Mouse (Mus musculus): ENCODE results near the gene Crxos. TPM values are rescaled to one million over a fixed set of nuclear protein-coding genes. Genes with fewer than 3 reads are reported as not detected.

The Crxos gene
- polyA plus RNA-seq, 1 experiment from 2014 or later = not detected

DNA sequence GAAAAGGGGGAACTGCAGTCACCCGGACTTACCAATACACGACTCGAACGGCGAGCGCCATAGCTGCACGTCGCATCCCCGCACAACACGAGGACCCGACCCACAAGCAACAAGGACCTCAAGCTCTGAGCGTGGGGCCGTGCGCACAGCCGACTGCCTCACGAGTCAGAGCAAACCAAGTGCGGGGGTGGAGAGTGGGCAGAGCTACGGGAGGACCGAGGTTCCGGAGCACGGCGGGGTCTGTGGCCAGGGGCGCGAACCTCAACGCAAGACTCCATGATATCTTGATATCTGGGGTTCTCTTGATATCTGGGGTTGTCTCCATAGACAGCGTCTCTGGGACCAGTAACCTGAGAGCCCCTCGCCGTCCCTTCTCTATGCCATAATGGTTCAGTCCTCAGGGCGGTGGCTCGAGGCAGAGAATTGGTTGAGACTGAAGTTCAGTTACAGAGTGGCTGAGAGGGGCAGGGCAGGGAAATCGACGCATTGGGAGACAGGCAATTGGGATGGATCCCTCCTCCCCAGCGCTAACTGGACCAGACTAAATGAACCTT lies 39.9 kb downstream of the Crxos start, which contains the start of gene Selenow:
Gene Selenow (minus strand): TSS at position 183 of the 554 bp plus-strand sequence.
- peak; percentile 92 for ATAC-seq (ENCODE audit: insufficient number of reproducible peaks, insufficient read depth, low FRiP score, low TSS enrichment)
- peaks cover 28% of the 10 kb centered on the region for H3K36me3 ChIP-seq
- no peaks in the 10 kb centered on the region for H3K27me3 ChIP-seq
- H3K9me3 ChIP-seq = no peaks in the 10 kb centered on the region
- peak within 1 kb of the TSS; percentile 69 for H3K4me3 ChIP-seq
- H3K27ac ChIP-seq = peak within 1 kb of the TSS; percentile 88
- peak within 1 kb of the TSS; percentile 82 for H3K4me2 ChIP-seq (replicated peaks)
- peak within 1 kb of the TSS; percentile 68 for H3K9ac ChIP-seq
- WGBS = under 1% methylated on average over 33 of the region's 33 CpGs
- H3K4me1 ChIP-seq = peaks cover 15% of the 10 kb centered on the region

DNA sequence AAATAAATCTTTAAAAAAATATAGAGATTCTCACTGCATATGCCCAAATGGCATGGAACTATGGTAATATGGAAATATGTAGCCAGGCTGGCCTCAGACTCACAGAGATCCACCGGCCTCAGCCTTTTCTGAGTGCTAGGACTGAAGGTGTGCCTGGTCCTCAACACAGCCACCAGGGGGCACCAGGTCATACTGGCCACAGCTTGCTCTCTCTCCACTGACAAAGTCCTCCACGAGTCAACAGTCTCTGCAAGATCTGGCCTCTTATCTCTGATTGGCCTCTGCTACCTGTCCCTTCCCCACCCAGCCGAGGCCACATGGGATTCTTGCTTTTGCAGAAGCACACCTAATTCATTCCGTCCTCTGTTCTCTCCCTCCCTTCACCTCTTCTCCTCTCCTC lies 47.5 kb downstream of the Crxos start:
- H3K9ac ChIP-seq = no peak overlapping the region
- H3K9me3 ChIP-seq = 0 out of 2 replicates have a peak, but pooled peaks cover under 1% of the 10 kb centered on the region
- no peaks in the 10 kb centered on the region for H3K4me1 ChIP-seq
- no peak overlapping the region for H3K27ac ChIP-seq
- no peaks in the 10 kb centered on the region for H3K36me3 ChIP-seq
- WGBS = 39% methylated on average over 4 of the region's 4 CpGs
- H3K4me3 ChIP-seq = no peak overlapping the region
- H3K27me3 ChIP-seq = no peaks in the 10 kb centered on the region
- ATAC-seq (ENCODE audit: insufficient number of reproducible peaks, insufficient read depth, low FRiP score, low TSS enrichment) = peak; percentile 47; the same call in 1 of the 2 replicates
- no peak overlapping the region for H3K4me2 ChIP-seq (replicated peaks)

DNA sequence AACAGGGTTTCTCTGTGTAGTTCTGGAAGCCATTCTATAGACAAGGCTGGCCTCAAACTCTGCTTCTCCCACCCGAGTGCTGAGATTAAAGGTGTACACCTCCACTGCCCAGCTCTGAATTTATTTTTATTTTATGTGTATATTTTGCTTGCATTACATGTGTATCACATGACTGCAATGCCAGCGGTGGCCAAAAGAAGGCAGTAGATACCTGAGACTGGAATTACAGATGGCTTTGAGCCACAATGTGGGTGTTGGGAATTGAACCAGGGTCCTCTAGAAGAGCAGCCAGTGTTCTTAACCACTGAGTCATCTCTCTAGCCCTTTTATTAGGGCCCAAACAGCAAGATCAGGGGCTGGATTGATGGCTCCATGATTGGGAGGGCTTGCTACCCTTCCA lies 48.1 kb downstream of the Crxos start:
- Histone ChIP-seq H3K36me3 (peaks cover 5% of the 10 kb centered on the region; the same call in 1 of the 2 replicates), H3K4me3 (no peak overlapping the region), H3K4me2 (replicated peaks) (no peak overlapping the region), H3K9ac (no peak overlapping the region), H3K9me3 (0 out of 2 replicates have a peak, but pooled peaks cover 2% of the 10 kb centered on the region), H3K27ac (no peak overlapping the region), H3K27me3 (no peaks in the 10 kb centered on the region), H3K4me1 (no peaks in the 10 kb centered on the region)
- ATAC-seq (ENCODE audit: insufficient number of reproducible peaks, insufficient read depth, low FRiP score, low TSS enrichment) = no peak
- 54% methylated on average over 2 of the region's 2 CpGs for WGBS

DNA sequence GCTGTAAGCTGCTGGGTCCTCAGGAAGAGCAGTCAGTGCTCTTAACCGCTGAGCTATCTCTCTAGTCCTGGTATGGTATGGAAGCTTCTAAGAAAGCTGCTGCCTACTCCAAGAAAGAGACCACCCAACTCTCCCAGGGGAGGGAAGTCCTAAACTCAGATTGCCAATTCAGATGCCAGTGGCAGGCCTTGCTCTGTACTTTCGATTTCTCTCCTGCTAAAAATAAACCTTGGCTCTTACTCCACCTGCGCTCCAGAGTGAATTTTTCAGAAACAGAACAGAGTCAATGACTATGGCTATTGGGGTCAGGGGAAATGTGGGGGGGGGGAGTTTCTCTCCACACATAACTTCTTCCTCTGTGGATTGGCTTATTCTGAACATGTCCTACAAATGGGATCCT lies 49.2 kb downstream of the Crxos start:
- no peak overlapping the region for H3K4me3 ChIP-seq
- 0 out of 2 replicates have a peak, but pooled peaks cover 2% of the 10 kb centered on the region for H3K9me3 ChIP-seq
- no peaks in the 10 kb centered on the region for H3K27me3 ChIP-seq
- no peak overlapping the region for H3K27ac ChIP-seq
- H3K4me1 ChIP-seq = no peaks in the 10 kb centered on the region
- no peak overlapping the region for H3K4me2 ChIP-seq (replicated peaks)
- no peak for ATAC-seq (ENCODE audit: insufficient number of reproducible peaks, insufficient read depth, low FRiP score, low TSS enrichment)
- 85% methylated on average over 3 of the region's 3 CpGs for WGBS
- peaks cover 16% of the 10 kb centered on the region for H3K36me3 ChIP-seq
- no peak overlapping the region for H3K9ac ChIP-seq

DNA sequence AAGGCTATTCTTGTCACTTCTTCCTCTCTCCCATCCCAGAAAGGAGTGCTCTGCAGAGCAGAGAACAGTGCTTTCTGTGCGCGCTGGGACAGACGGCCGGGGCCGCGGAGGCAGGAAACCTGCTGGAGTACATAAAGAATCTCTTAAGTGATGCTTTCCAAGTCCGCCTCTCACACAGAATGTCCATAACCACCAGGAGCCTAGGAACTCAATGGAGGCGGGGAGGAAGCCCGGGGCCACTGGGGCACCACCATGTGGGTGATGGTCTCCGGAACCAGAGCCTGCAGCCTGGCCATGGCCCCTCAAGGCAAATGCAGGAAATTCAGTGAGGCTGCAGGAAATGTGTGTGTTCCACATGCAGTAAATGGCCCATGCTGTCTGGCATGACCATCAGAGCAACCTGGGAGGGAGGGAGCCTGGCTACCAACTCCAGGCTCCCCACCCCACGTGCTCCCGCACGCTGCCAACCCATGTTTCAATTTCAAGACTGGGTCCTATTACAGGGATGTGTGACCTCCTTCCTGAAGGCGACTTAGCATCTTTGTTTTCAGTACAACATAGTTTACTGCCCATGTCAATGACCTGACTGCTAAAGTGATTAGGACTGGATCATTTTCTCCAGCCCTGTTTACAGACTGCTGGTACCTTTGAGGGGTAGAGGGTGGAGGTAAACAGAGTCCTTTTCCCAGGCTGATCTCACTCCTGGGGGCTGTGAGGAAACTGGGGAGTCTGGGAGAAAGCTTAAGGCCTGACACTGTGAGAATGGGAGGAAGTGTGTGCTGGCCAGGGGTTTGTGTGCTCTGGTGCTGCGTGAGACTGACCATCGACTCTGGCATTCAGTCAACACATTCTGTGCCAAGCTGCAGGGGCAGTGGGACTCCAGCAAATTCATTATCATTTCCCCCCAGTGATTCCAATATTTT lies 51.3 kb downstream of the Crxos start:
- no peak overlapping the region for H3K4me2 ChIP-seq (replicated peaks)
- H3K9me3 ChIP-seq = 0 out of 2 replicates have a peak, but pooled peaks cover 2% of the 10 kb centered on the region
- peaks cover 37% of the 10 kb centered on the region for H3K36me3 ChIP-seq
- no peaks in the 10 kb centered on the region for H3K27me3 ChIP-seq
- no peaks in the 10 kb centered on the region for H3K4me1 ChIP-seq
- 47% methylated on average over 16 of the region's 16 CpGs for WGBS
- H3K27ac ChIP-seq = no peak overlapping the region
- H3K4me3 ChIP-seq = no peak overlapping the region
- H3K9ac ChIP-seq = no peak overlapping the region
- no peak for ATAC-seq (ENCODE audit: insufficient number of reproducible peaks, insufficient read depth, low FRiP score, low TSS enrichment)

DNA sequence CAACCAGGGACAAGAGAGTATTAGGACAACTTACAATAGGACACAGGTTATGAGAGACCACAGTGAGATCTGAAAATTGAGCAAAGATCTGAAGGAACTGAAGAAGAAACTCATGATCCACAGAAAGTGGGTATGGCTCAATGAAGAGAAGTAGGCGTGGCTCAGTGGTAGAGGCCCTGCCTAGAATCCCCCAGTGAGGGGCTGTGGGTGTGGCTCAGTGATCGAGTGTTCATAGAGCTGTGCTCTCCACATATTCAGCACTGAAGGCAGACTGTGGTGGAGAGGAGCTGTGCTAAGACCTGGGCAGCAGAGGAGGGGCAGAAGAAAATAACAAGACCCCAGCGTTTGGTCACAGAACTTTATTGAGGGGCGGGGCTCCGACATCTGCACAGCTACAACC lies 55.1 kb downstream of the Crxos start:
- no peak for ATAC-seq (ENCODE audit: insufficient number of reproducible peaks, insufficient read depth, low FRiP score, low TSS enrichment)

DNA sequence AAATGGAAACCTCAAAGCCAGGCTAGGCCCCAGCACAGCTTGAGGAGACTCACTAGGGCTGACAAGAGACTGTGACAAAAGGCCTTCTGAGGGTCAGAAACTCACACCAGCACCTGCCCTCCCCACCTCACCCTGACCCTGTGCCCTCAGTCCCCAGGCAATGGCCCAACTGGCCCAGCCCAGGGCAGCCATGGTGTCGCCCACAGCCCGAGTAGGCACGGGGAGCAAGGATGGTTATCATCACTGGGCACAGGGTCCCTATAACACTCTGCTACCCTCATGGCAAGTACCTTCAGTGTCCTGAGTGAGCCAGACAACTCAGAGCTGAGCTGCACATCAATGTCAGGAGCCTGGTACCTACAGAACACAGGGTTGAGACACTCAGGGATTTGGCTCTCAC lies 56.2 kb downstream of the Crxos start:
- H3K9me3 ChIP-seq = 0 out of 2 replicates have a peak, but pooled peaks cover 2% of the 10 kb centered on the region
- H3K9ac ChIP-seq = no peak overlapping the region
- no peak overlapping the region for H3K27ac ChIP-seq
- H3K4me1 ChIP-seq = no peaks in the 10 kb centered on the region
- 93% methylated on average over 3 of the region's 3 CpGs for WGBS
- H3K4me2 ChIP-seq (replicated peaks) = no peak overlapping the region
- no peaks in the 10 kb centered on the region for H3K27me3 ChIP-seq
- ATAC-seq (ENCODE audit: insufficient number of reproducible peaks, insufficient read depth, low FRiP score, low TSS enrichment) = no peak
- peaks cover 86% of the 10 kb centered on the region for H3K36me3 ChIP-seq
- H3K4me3 ChIP-seq = no peak overlapping the region

More for the DNA sequence above, 55.1 kb downstream of the Crxos start:
- Histone ChIP-seq H3K4me3 (no peak overlapping the region), H3K9me3 (0 out of 2 replicates have a peak, but pooled peaks cover 2% of the 10 kb centered on the region), H3K4me2 (replicated peaks) (no peak overlapping the region), H3K27ac (no peak overlapping the region), H3K27me3 (no peaks in the 10 kb centered on the region), H3K36me3 (peaks cover 75% of the 10 kb centered on the region), H3K4me1 (no peaks in the 10 kb centered on the region), H3K9ac (no peak overlapping the region)
- 91% methylated on average over 5 of the region's 5 CpGs for WGBS

DNA sequence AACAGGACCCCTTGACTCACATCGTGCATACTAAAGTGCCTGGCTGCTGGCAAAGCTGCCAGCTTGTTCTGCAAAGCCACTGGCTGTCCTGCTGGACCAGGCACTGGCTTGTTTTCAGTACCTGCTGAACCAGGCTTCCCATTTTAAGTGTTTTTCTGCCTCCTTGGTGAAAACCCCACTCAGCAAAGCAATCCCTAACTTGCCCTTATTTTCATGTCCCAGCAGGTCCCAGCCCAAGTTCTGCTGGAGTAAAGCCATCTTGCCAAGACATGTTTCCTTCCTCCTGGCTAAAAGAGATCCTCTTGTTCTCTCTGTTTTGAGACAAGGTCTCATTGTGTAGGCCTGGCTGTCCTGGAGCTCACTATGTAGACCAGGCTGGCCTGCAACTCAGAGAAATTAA lies 61.9 kb downstream of the Crxos start:
- Histone ChIP-seq H3K4me3 (peak overlapping the region; percentile 67; the same call in 1 of the 2 replicates), H3K4me2 (replicated peaks) (peak overlapping the region; percentile 91), H3K9ac (no peak overlapping the region), H3K9me3 (no peaks in the 10 kb centered on the region), H3K27ac (no peak overlapping the region), H3K4me1 (peaks cover 20% of the 10 kb centered on the region), H3K27me3 (no peaks in the 10 kb centered on the region), H3K36me3 (peaks cover 52% of the 10 kb centered on the region)
- WGBS = 92% methylated on average over 1 of the region's 1 CpGs
- no peak for ATAC-seq (ENCODE audit: insufficient number of reproducible peaks, insufficient read depth, low FRiP score, low TSS enrichment)

DNA sequence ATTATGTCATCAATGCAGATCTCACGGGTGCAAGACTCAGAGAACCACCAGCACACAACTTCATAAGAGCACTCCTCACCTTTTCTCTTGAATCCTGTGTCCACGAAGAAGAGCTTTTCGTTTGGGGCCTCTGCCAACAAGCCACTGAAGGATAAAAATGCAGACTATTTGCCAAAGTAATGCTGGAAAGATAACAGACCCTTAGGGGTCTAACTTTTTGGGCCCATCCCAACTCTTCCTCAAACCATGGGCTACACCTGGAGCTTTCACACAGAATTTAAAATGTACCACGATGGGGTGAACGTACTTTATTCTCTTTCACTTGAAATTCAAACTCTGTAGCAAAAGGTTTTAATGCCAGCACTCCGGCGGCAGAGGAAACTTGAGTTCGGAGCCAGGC lies 62.8 kb downstream of the Crxos start:
- H3K27me3 ChIP-seq = no peaks in the 10 kb centered on the region
- WGBS = 11% methylated on average over 8 of the region's 8 CpGs
- peaks cover 43% of the 10 kb centered on the region for H3K36me3 ChIP-seq

DNA sequence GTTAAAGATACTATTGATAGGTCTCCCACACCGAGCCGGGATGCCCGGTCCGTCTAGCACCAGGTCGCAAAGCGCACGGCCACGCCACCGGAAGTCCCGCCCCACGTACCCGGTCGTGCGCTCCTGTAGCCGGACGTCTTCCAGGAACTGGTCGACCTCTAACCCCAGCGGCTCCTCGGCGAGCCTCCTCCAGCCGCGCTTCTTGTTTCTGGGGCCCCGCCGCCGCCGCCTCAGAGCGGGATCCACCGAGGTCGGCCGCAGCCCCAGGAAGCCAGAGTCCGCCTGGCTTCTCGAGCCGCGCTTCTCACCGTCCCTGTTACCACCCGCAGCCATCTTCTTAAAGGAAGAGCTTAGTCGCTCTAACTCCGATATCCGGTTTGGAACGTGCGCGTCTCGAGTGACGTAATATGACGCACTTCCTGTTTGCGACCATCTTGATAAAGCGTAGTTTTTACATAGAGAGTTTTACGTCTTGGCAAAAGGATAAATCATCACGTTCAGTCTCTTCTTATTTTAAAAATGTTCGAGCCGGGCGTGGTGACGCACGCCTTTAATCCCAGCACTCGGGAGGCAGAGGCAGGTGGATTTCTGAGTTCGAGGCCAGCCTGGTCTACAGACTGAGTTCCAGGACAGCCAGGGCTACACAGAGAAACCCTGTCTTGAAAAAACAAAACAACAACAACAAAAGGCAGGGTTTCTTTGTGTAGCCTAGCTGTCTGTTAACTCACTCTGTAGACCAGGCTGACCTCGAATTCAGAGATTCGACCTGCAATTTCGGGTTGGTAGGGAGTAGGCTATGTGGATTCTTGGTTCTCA lies 63.5 kb downstream of the Crxos start, which contains the start of gene Nop53:
Gene Nop53 (minus strand): TSS at position 354 of the 816 bp plus-strand sequence.
- peak within 1 kb of the TSS; percentile 91 for H3K4me2 ChIP-seq (replicated peaks)
- WGBS = 1% methylated on average over 59 of the region's 59 CpGs
- peaks cover 20% of the 10 kb centered on the region for H3K4me1 ChIP-seq
- peak within 1 kb of the TSS; percentile 67 for H3K4me3 ChIP-seq
- H3K27me3 ChIP-seq = no peaks in the 10 kb centered on the region
- peak; percentile 87 for ATAC-seq (ENCODE audit: insufficient number of reproducible peaks, insufficient read depth, low FRiP score, low TSS enrichment)
- H3K9me3 ChIP-seq = no peaks in the 10 kb centered on the region
- peak within 1 kb of the TSS; percentile 65 for H3K9ac ChIP-seq
- peaks cover 35% of the 10 kb centered on the region for H3K36me3 ChIP-seq
- H3K27ac ChIP-seq = peak within 1 kb of the TSS; percentile 86

More for the DNA sequence above, 62.8 kb downstream of the Crxos start:
- no peak for ATAC-seq (ENCODE audit: insufficient number of reproducible peaks, insufficient read depth, low FRiP score, low TSS enrichment)
- Histone ChIP-seq H3K4me1 (peaks cover 20% of the 10 kb centered on the region), H3K27ac (peak overlapping the region; percentile 86; the same call in 1 of the 2 replicates), H3K4me3 (peak overlapping the region; percentile 67), H3K9ac (peak overlapping the region; percentile 65), H3K4me2 (replicated peaks) (peak overlapping the region; percentile 91), H3K9me3 (no peaks in the 10 kb centered on the region)

DNA sequence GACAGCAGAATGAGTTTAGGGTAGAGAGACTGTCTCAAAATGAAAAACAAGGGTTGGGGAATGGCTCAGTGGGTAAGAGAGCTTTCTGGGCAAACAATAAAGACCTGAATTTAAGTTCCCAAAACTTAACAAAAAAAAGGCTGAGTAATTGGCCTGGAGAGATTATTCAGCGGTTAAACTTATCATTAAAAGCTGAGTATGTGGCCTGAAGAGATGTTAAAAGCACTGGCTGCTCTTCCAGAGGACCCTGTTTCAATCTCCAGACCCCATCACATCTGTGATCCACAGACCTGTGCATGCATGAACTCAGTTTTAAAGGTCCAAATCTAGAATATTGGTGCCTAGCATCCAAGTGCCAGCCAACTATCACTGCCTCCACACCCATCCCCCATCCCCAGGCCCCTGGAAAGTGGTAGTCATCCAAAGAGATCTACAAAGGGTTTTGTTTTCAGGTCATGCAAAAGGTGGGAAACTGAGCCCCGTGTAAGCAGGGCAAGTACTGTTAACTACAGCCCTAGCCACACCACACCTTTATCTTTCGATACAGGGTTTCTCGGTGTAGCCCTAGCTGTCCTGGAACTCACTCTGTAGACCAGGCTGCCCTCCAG lies 65.3 kb downstream of the Crxos start:
- peaks cover 22% of the 10 kb centered on the region for H3K36me3 ChIP-seq
- ATAC-seq (ENCODE audit: insufficient number of reproducible peaks, insufficient read depth, low FRiP score, low TSS enrichment) = no peak
- peaks cover 20% of the 10 kb centered on the region for H3K4me1 ChIP-seq
- no peaks in the 10 kb centered on the region for H3K27me3 ChIP-seq
- H3K4me3 ChIP-seq = 0 out of 2 replicates have a peak overlapping the region, but pooled peaks have one; percentile 9
- no peak overlapping the region for H3K27ac ChIP-seq
- H3K9me3 ChIP-seq = no peaks in the 10 kb centered on the region
- H3K4me2 ChIP-seq (replicated peaks) = peak overlapping the region; percentile 48; the same call in 1 of the 2 replicates
- WGBS = 48% methylated on average over 4 of the region's 4 CpGs
- H3K9ac ChIP-seq = no peak overlapping the region
